Mouse (Mus musculus): ENCODE measurements around the gene Msh3. TPM values are rescaled to one million over a fixed set of nuclear protein-coding genes. Genes with fewer than 3 reads are reported as not detected.
A peak's percentile ranks its signal among the peaks of the same experiment; 100 is the strongest.

Msh3 gene
- polyA plus RNA-seq, 1 experiment from 2014 or later, result 32.2 TPM

GRCm38 (mm10) chr13:92277027-92277426, 77.8 kb downstream of the Msh3 start:
- ATAC-seq (ENCODE audit: low FRiP score, low read depth), result no peak

GRCm38 (mm10) chr13:92275292-92275691, 79.5 kb downstream of the Msh3 start:
- Histone ChIP-seq H3K27me3 (no peaks in the 10 kb centered on the region), H3K9ac (no peak overlapping the region), H3K36me3 (no peaks in the 10 kb centered on the region), H3K9me3 (no peaks in the 10 kb centered on the region), H3K4me3 (no peak overlapping the region), H3K27ac (no peak overlapping the region), H3K4me2 (replicated peaks) (no peak overlapping the region), H3K4me1 (peaks cover 23% of the 10 kb centered on the region)
- WGBS, result 48% methylated on average over 9 of the region's 9 CpGs
- ATAC-seq (ENCODE audit: low FRiP score, low read depth), result no peak

More at GRCm38 (mm10) chr13:92277027-92277426, 77.8 kb downstream of the Msh3 start:
- H3K4me2 ChIP-seq (replicated peaks), result no peak overlapping the region
- peaks cover 5% of the 10 kb centered on the region for H3K36me3 ChIP-seq
- H3K27me3 ChIP-seq, result no peaks in the 10 kb centered on the region
- no peak overlapping the region for H3K9ac ChIP-seq
- H3K27ac ChIP-seq, result no peak overlapping the region
- peaks cover 23% of the 10 kb centered on the region for H3K4me1 ChIP-seq
- 86% methylated on average over 2 of the region's 2 CpGs for WGBS
- H3K4me3 ChIP-seq, result no peak overlapping the region
- no peaks in the 10 kb centered on the region for H3K9me3 ChIP-seq

- 22% methylated on average over 14 of the region's 14 CpGs for WGBS
- no peak overlapping the region for H3K4me3 ChIP-seq
- no peak overlapping the region for H3K9ac ChIP-seq
- no peaks in the 10 kb centered on the region for H3K36me3 ChIP-seq
- peak; percentile 92 for ATAC-seq (ENCODE audit: low FRiP score, low read depth)
- H3K27ac ChIP-seq, result peak overlapping the region; percentile 1; the same call in 1 of the 2 replicates
- H3K27me3 ChIP-seq, result no peaks in the 10 kb centered on the region
- peaks cover 23% of the 10 kb centered on the region for H3K4me1 ChIP-seq
- no peaks in the 10 kb centered on the region for H3K9me3 ChIP-seq
- peak overlapping the region; percentile 35; the same call in 1 of the 2 replicates for H3K4me2 ChIP-seq (replicated peaks)
Observed at GRCm38 (mm10) chr13:92274274-92275198, 80.3 kb downstream of the Msh3 start.

- Histone ChIP-seq H3K36me3 (peaks cover 16% of the 10 kb centered on the region; the same call in 1 of the 2 replicates), H3K4me3 (no peak overlapping the region), H3K9me3 (0 out of 2 replicates have a peak, but pooled peaks cover 4% of the 10 kb centered on the region), H3K9ac (no peak overlapping the region), H3K4me2 (replicated peaks) (no peak overlapping the region), H3K27me3 (no peaks in the 10 kb centered on the region), H3K4me1 (no peaks in the 10 kb centered on the region), H3K27ac (no peak overlapping the region)
- no peak for ATAC-seq (ENCODE audit: low FRiP score, low read depth)
- 82% methylated on average over 3 of the region's 3 CpGs for WGBS
Observed at GRCm38 (mm10) chr13:92267076-92267475, 87.7 kb downstream of the Msh3 start.

GRCm38 (mm10) chr13:92263566-92263965, 91.2 kb downstream of the Msh3 start:
- 92% methylated on average over 6 of the region's 6 CpGs for WGBS
- no peaks in the 10 kb centered on the region for H3K4me1 ChIP-seq
- peaks cover 22% of the 10 kb centered on the region; the same call in 1 of the 2 replicates for H3K36me3 ChIP-seq
- no peak overlapping the region for H3K4me3 ChIP-seq
- no peak overlapping the region for H3K9ac ChIP-seq
- no peak overlapping the region for H3K4me2 ChIP-seq (replicated peaks)
- H3K27me3 ChIP-seq, result no peaks in the 10 kb centered on the region
- 0 out of 2 replicates have a peak, but pooled peaks cover 4% of the 10 kb centered on the region for H3K9me3 ChIP-seq
- no peak overlapping the region for H3K27ac ChIP-seq
- ATAC-seq (ENCODE audit: low FRiP score, low read depth), result no peak

DNA sequence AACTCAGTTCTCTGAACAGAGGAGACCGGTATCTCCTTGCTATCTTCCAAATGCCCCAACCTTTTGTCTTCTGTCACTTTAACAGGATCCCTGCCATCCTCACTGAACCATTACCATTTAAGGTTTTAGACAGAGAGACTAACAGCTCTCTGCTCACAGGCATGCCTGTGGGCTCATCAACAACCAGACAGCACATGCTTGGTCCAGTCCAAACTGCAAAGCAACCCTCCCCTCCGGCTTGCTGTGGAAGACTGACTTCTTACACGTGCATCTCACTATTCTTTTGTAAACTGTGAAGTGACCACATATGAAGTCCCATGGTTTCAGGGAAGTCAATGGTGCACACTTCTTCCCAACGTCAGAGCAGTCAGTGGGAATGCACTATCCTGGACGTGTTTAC, 93.5 kb downstream of the Msh3 start:
- H3K9me3 ChIP-seq, result no peaks in the 10 kb centered on the region
- no peak overlapping the region for H3K9ac ChIP-seq
- ATAC-seq (ENCODE audit: low FRiP score, low read depth), result no peak
- WGBS, result 83% methylated on average over 5 of the region's 5 CpGs
- no peak overlapping the region for H3K4me2 ChIP-seq (replicated peaks)
- no peak overlapping the region for H3K4me3 ChIP-seq
- H3K27ac ChIP-seq, result no peak overlapping the region
- peaks cover 25% of the 10 kb centered on the region; the same call in 1 of the 2 replicates for H3K36me3 ChIP-seq
- H3K27me3 ChIP-seq, result no peaks in the 10 kb centered on the region
- H3K4me1 ChIP-seq, result no peaks in the 10 kb centered on the region

- Histone ChIP-seq H3K9me3 (no peaks in the 10 kb centered on the region), H3K9ac (no peak overlapping the region), H3K4me3 (no peak overlapping the region), H3K4me2 (replicated peaks) (no peak overlapping the region), H3K27ac (no peak overlapping the region), H3K4me1 (no peaks in the 10 kb centered on the region), H3K27me3 (no peaks in the 10 kb centered on the region), H3K36me3 (peaks cover 25% of the 10 kb centered on the region; the same call in 1 of the 2 replicates)
- 87% methylated on average over 3 of the region's 3 CpGs for WGBS
- no peak for ATAC-seq (ENCODE audit: low FRiP score, low read depth)
Observed at GRCm38 (mm10) chr13:92255480-92255879, 99.3 kb downstream of the Msh3 start.

DNA sequence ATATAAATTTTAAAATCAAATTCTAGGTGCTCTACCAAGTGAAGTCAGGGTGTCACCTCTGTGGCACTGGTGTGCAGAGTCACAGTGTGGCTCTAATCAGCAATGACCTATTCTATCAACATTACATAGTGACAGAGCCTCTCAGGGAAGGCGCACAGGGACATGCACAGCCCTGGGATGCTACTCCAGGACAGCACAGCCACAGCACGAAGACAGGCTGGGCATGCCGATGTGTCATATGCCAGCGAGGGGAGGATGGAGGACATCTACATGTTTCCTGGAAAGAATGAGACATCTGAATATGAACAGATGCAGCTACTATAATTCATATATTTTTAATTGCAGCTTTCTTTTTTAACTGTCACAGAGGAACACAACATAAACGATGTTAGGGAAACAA, 101.0 kb downstream of the Msh3 start:
- no peak overlapping the region for H3K27ac ChIP-seq
- no peak overlapping the region for H3K9ac ChIP-seq
- H3K27me3 ChIP-seq, result no peaks in the 10 kb centered on the region
- no peaks in the 10 kb centered on the region for H3K4me1 ChIP-seq
- WGBS, result 90% methylated on average over 5 of the region's 5 CpGs
- ATAC-seq (ENCODE audit: low FRiP score, low read depth), result no peak
- H3K4me2 ChIP-seq (replicated peaks), result no peak overlapping the region
- peaks cover 27% of the 10 kb centered on the region for H3K36me3 ChIP-seq
- no peak overlapping the region for H3K4me3 ChIP-seq
- no peaks in the 10 kb centered on the region for H3K9me3 ChIP-seq

DNA sequence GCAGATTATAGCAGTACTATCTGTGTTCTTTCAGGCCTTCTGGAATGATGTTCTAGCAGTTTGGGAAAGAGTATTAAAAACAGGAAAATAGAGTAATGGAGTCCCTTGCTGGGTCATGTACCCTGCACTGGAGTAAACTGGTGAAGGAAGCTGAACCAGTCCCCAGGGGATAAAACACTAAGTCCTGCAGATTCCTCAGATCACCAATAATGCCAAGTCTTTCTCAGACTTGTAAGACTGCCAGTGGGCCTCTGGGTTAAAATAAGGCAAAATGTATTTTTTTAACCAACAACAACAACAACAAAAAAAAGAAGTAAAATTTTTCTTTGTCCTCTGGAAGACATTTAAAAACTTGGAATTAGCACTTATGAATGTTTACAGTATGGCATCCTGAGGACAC, 102.5 kb downstream of the Msh3 start:
- H3K27ac ChIP-seq, result no peak overlapping the region
- no peak overlapping the region for H3K4me3 ChIP-seq
- ATAC-seq (ENCODE audit: low FRiP score, low read depth), result no peak
- no peaks in the 10 kb centered on the region for H3K4me1 ChIP-seq
- no peak overlapping the region for H3K4me2 ChIP-seq (replicated peaks)
- H3K27me3 ChIP-seq, result no peaks in the 10 kb centered on the region
- peaks cover 35% of the 10 kb centered on the region for H3K36me3 ChIP-seq
- H3K9me3 ChIP-seq, result no peaks in the 10 kb centered on the region
- H3K9ac ChIP-seq, result no peak overlapping the region

GRCm38 (mm10) chr13:92247576-92247975, 107.2 kb downstream of the Msh3 start:
- Histone ChIP-seq H3K4me2 (replicated peaks) (no peak overlapping the region), H3K4me1 (no peaks in the 10 kb centered on the region), H3K36me3 (peaks cover 27% of the 10 kb centered on the region), H3K9me3 (no peaks in the 10 kb centered on the region), H3K27me3 (no peaks in the 10 kb centered on the region), H3K27ac (no peak overlapping the region), H3K9ac (no peak overlapping the region), H3K4me3 (no peak overlapping the region)
- 86% methylated on average over 2 of the region's 2 CpGs for WGBS
- ATAC-seq (ENCODE audit: low FRiP score, low read depth), result no peak

- H3K9ac ChIP-seq, result no peak overlapping the region
- ATAC-seq (ENCODE audit: low FRiP score, low read depth), result no peak
- no peak overlapping the region for H3K4me2 ChIP-seq (replicated peaks)
- H3K4me1 ChIP-seq, result no peaks in the 10 kb centered on the region
- no peaks in the 10 kb centered on the region for H3K27me3 ChIP-seq
- no peak overlapping the region for H3K27ac ChIP-seq
- H3K9me3 ChIP-seq, result no peaks in the 10 kb centered on the region
- WGBS, result 88% methylated on average over 5 of the region's 5 CpGs
- H3K4me3 ChIP-seq, result no peak overlapping the region
- peaks cover 30% of the 10 kb centered on the region for H3K36me3 ChIP-seq
Observed at GRCm38 (mm10) chr13:92246966-92247365, 107.8 kb downstream of the Msh3 start.

DNA sequence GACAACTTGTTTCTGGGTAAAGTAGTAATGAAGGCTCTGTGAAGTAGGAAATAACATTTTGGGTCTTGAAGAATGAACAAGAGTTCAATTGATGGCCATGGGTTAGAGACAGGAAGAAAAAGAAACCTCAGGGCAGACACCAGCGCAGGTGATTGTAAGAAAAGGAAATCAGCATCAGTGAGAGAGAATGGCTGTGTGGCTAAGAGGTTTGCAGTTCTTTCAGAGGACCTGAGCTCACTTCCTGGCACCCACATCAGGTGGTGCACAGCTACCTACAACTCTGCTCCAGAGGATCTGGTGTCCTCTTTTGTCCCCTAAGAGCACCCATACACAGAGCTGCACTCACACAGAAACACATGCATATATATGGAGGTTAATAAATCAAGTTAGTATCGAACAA, 110.1 kb downstream of the Msh3 start:
- Histone ChIP-seq H3K27ac (no peak overlapping the region), H3K36me3 (peaks cover 28% of the 10 kb centered on the region), H3K9ac (no peak overlapping the region), H3K4me2 (replicated peaks) (no peak overlapping the region), H3K9me3 (no peaks in the 10 kb centered on the region), H3K27me3 (no peaks in the 10 kb centered on the region), H3K4me3 (no peak overlapping the region), H3K4me1 (no peaks in the 10 kb centered on the region)
- no peak for ATAC-seq (ENCODE audit: low FRiP score, low read depth)
- WGBS, result 91% methylated on average over 2 of the region's 2 CpGs

Data from limb, embryonic 13.5 days (tissue).